ENCODE assay signal across 8 mouse cellular contexts in genomic region chr19:5457746-5458442, GRCm38 (mm10). TPM values are rescaled to one million over a fixed set of nuclear protein-coding genes. Genes with fewer than 3 reads are reported as not detected.
DNase-seq lines count a peak whose midpoint lies in the region; ATAC-seq lines count a peak whose summit lies in the region.

Ccdc85b (minus strand) TSS chr19:5457894.

- H3K27ac ChIP-seq in lung, embryonic 16.5 days (ENCODE audit: low read length), result peak within 1 kb of the TSS; percentile 95
- peak within 1 kb of the TSS; percentile 99 for H3K27ac ChIP-seq in hindbrain, embryonic 13.5 days
- peak within 1 kb of the TSS; percentile 77 for H3K27ac ChIP-seq in liver, embryonic 15.5 days (replicated peaks)

- peaks cover 4% of the 10 kb centered on the region; the same call in 1 of the 2 replicates for H3K36me3 ChIP-seq in lung, embryonic 16.5 days (ENCODE audit: control insufficient read depth, insufficient read depth, low read length)
- peaks cover 17% of the 10 kb centered on the region for H3K36me3 ChIP-seq in hindbrain, embryonic 13.5 days
- no peaks in the 10 kb centered on the region; the same call in 1 of the 2 replicates for H3K36me3 ChIP-seq in liver, embryonic 15.5 days (replicated peaks)

- H3K9ac ChIP-seq in lung, embryonic 16.5 days (ENCODE audit: low read length), result peak within 1 kb of the TSS; percentile 92
- H3K9ac ChIP-seq in hindbrain, embryonic 13.5 days, result peak within 1 kb of the TSS; percentile 95
- H3K9ac ChIP-seq in liver, embryonic 15.5 days, result peak within 1 kb of the TSS; percentile 75

- WGBS in lung, embryonic 16.5 days, result 10% methylated on average over 14 of the region's 14 CpGs
- 17% methylated on average over 14 of the region's 14 CpGs for WGBS in hindbrain, embryonic 13.5 days
- 11% methylated on average over 14 of the region's 14 CpGs for WGBS in liver, embryonic 15.5 days (ENCODE audit: insufficient replicate concordance)

- peak within 1 kb of the TSS; percentile 97 for H3K4me2 ChIP-seq in lung, embryonic 16.5 days (ENCODE audit: low read depth, low read length)
- H3K4me2 ChIP-seq in hindbrain, embryonic 13.5 days, result peak within 1 kb of the TSS; percentile 96
- H3K4me2 ChIP-seq in liver, embryonic 15.5 days, result peak within 1 kb of the TSS; percentile 100

- no peaks in the 10 kb centered on the region for H3K9me3 ChIP-seq in lung, embryonic 16.5 days (ENCODE audit: control insufficient read depth, low read length)
- H3K9me3 ChIP-seq in hindbrain, embryonic 13.5 days, result no peaks in the 10 kb centered on the region
- H3K9me3 ChIP-seq in liver, embryonic 15.5 days (replicated peaks), result no peaks in the 10 kb centered on the region

- intact Hi-C loops in gastrocnemius, postnatal 14 days (cut with DNase I; ENCODE audit: low total_unique reads), result no loop called here

- peaks cover 31% of the 10 kb centered on the region for H3K4me1 ChIP-seq in lung, embryonic 16.5 days (replicated peaks; ENCODE audit: control insufficient read depth, insufficient read depth, low read length)
- peaks cover 53% of the 10 kb centered on the region for H3K4me1 ChIP-seq in hindbrain, embryonic 13.5 days (replicated peaks)
- peaks cover 57% of the 10 kb centered on the region for H3K4me1 ChIP-seq in liver, embryonic 15.5 days (replicated peaks)

- H3K4me3 ChIP-seq in lung, embryonic 16.5 days (ENCODE audit: low read length), result peak within 1 kb of the TSS; percentile 92
- peak within 1 kb of the TSS; percentile 77 for H3K4me3 ChIP-seq in hindbrain, embryonic 13.5 days
- H3K4me3 ChIP-seq in liver, embryonic 15.5 days (replicated peaks), result peak within 1 kb of the TSS; percentile 76

- no peak for DNase-seq in adrenal gland, adult 8-10 months
- no peak for DNase-seq in adrenal gland, adult 18-20 months (ENCODE audit: low spot score in 2 of 2)
- DNase-seq in lung, adult 18-20 months, result no peak
- no peak for DNase-seq in gastrocnemius, postnatal 14 days
- no peak for DNase-seq in natural killer cell, adult 2 months (ENCODE audit: low spot score in 2 of 2)

- 0 out of 2 replicates have a peak, but pooled peaks cover 3% of the 10 kb centered on the region for H3K27me3 ChIP-seq in lung, embryonic 16.5 days (ENCODE audit: control insufficient read depth, insufficient read depth, low read depth, low read length)
- peaks cover 11% of the 10 kb centered on the region for H3K27me3 ChIP-seq in hindbrain, embryonic 13.5 days
- peaks cover 10% of the 10 kb centered on the region for H3K27me3 ChIP-seq in liver, embryonic 15.5 days

- ATAC-seq in lung, embryonic 16.5 days (ENCODE audit: low read depth), result peak; percentile 10; the same call in 1 of the 2 replicates
- ATAC-seq in hindbrain, embryonic 13.5 days (ENCODE audit: low FRiP score), result peak; percentile 3
- peak; percentile 5; the same call in 1 of the 2 replicates for ATAC-seq in liver, embryonic 15.5 days (ENCODE audit: insufficient read depth)

RNA-seq across cellular contexts. Expression of gene Ccdc85b, which starts in this region (rescaled TPM):
- total RNA-seq in adrenal gland, adult 8-10 months (2022), result 10 to 100 TPM in 3 of 4 experiments, 1 to 10 TPM in 1; 8.9 to 12.4 (median 11.4) TPM
- 1 to 10 TPM; 6.4 TPM for total RNA-seq in adrenal gland, adult 18-20 months (2021)
- polyA plus RNA-seq in lung, embryonic 16.5 days (2015; fragmentation: Nextera tagmentation; extraction: Ambion mirVana), result 7.5 and 7.7 TPM in 2 replicates
- polyA plus RNA-seq in hindbrain, embryonic 13.5 days (2015; fragmentation: Nextera tagmentation; extraction: Ambion mirVana), result 9.6 and 10.2 TPM in 2 replicates
- polyA plus RNA-seq in liver, embryonic 15.5 days (2015; fragmentation: Nextera tagmentation; extraction: Ambion mirVana), result 1.6 TPM in 2 replicates
- 1 to 10 TPM; 6.4 to 7.2 TPM for total RNA-seq in gastrocnemius, postnatal 14 days (2021)
